Mouse (Mus musculus) bone marrow macrophage, adult 2 months (primary cell): Measurements from ENCODE around the gene Itsn1. TPM values are rescaled to one million over a fixed set of nuclear protein-coding genes. Genes with fewer than 3 reads are reported as not detected.
A peak's percentile ranks its signal among the peaks of the same experiment; 100 is the strongest.

Experiments
- H3K27ac ChIP-seq: 2 replicates; pipeline ENCODE4 v1.5.1; 2012; ENCODE audit warnings: low read depth, low read length; ENCODE audit not compliant: insufficient read depth
- H3K4me1 ChIP-seq: 2 replicates; pipeline ENCODE4 v1.6.1; 2012; ENCODE audit warnings: low read length; ENCODE audit not compliant: control insufficient read depth, insufficient read depth
- H3K4me3 ChIP-seq: 2 replicates; pipeline ENCODE4 v1.5.1; 2012; ENCODE audit warnings: mild to moderate bottlenecking, low read length, moderate library complexity; ENCODE audit not compliant: insufficient read depth
- CTCF ChIP-seq: IDR thresholded peaks from 2 replicates; pipeline ENCODE4 v1.5.1; 2012; ENCODE audit warnings: low read depth, mild to moderate bottlenecking, low read length, moderate library complexity
- POLR2A ChIP-seq: IDR thresholded peaks from 2 replicates; pipeline ENCODE4 v1.6.1; 2012; ENCODE audit warnings: mild to moderate bottlenecking, low read depth, low read length, borderline replicate concordance
- polyA plus RNA-seq: library from polyadenylated mRNA; stranded (reverse); fragments of >200 nt; gene quantifications from 2 replicates; pipeline ENCODE4 v1.2.4, GENCODE M21; 2012; ENCODE audit not compliant: missing spikeins, insufficient read depth, insufficient read length

Gene Itsn1
- polyA plus RNA-seq, 1 experiment, result 130 TPM

GRCm38 (mm10) chr16:91866258-91866634, 137.2 kb downstream of the Itsn1 start:
- TF ChIP-seq CTCF (no peak), POLR2A (no peak)
- Histone ChIP-seq H3K4me3 (no peak overlapping the region), H3K27ac (no peak overlapping the region; the same call in 1 of the 2 replicates), H3K4me1 (peaks cover 76% of the 10 kb centered on the region)

GRCm38 (mm10) chr16:91867672-91868071, 138.6 kb downstream of the Itsn1 start:
- H3K4me1 ChIP-seq, result peaks cover 74% of the 10 kb centered on the region
- no peak for TF ChIP-seq POLR2A
- no peak for TF ChIP-seq CTCF
- no peak overlapping the region for H3K27ac ChIP-seq
- no peak overlapping the region for H3K4me3 ChIP-seq

- Histone ChIP-seq H3K4me1 (peaks cover 63% of the 10 kb centered on the region), H3K4me3 (peak overlapping the region; percentile 49), H3K27ac (peak overlapping the region; percentile 93)
- TF ChIP-seq POLR2A (no peak), CTCF (no peak)
Observed at GRCm38 (mm10) chr16:91868943-91869911, 140.1 kb downstream of the Itsn1 start.

GRCm38 (mm10) chr16:91870158-91870582, 141.1 kb downstream of the Itsn1 start:
- Histone ChIP-seq H3K4me1 (peaks cover 54% of the 10 kb centered on the region), H3K4me3 (0 out of 2 replicates have a peak overlapping the region, but pooled peaks have one; percentile 0), H3K27ac (peak overlapping the region; percentile 93)

GRCm38 (mm10) chr16:91871188-91871587, 142.1 kb downstream of the Itsn1 start:
- TF ChIP-seq POLR2A (no peak), CTCF (no peak)
- no peak overlapping the region for H3K4me3 ChIP-seq
- H3K27ac ChIP-seq, result peak overlapping the region; percentile 93; the same call in 1 of the 2 replicates
- peaks cover 45% of the 10 kb centered on the region for H3K4me1 ChIP-seq

More at GRCm38 (mm10) chr16:91870158-91870582, 141.1 kb downstream of the Itsn1 start:
- TF ChIP-seq POLR2A (no peak), CTCF (no peak)

GRCm38 (mm10) chr16:91873695-91874094, 144.6 kb downstream of the Itsn1 start:
- no peak for TF ChIP-seq POLR2A
- TF ChIP-seq CTCF, result no peak
- no peak overlapping the region for H3K4me3 ChIP-seq
- H3K4me1 ChIP-seq, result peaks cover 31% of the 10 kb centered on the region
- no peak overlapping the region for H3K27ac ChIP-seq

- TF ChIP-seq POLR2A (no peak), CTCF (no peak)
- H3K4me1 ChIP-seq, result peaks cover 27% of the 10 kb centered on the region
- H3K27ac ChIP-seq, result no peak overlapping the region
- H3K4me3 ChIP-seq, result no peak overlapping the region
Observed at GRCm38 (mm10) chr16:91875567-91876344, 146.7 kb downstream of the Itsn1 start.

GRCm38 (mm10) chr16:91876457-91876856, 147.4 kb downstream of the Itsn1 start:
- no peak overlapping the region for H3K27ac ChIP-seq
- TF ChIP-seq POLR2A (no peak), CTCF (no peak)
- no peak overlapping the region for H3K4me3 ChIP-seq
- H3K4me1 ChIP-seq, result peaks cover 23% of the 10 kb centered on the region

GRCm38 (mm10) chr16:91879101-91879500, 150.0 kb downstream of the Itsn1 start:
- no peak overlapping the region for H3K27ac ChIP-seq
- H3K4me1 ChIP-seq, result peaks cover 15% of the 10 kb centered on the region
- no peak for TF ChIP-seq POLR2A
- TF ChIP-seq CTCF, result no peak

More at GRCm38 (mm10) chr16:91879101-91879500, 150.0 kb downstream of the Itsn1 start:
- no peak overlapping the region for H3K4me3 ChIP-seq
